Mouse (Mus musculus) heart, postnatal 25 days (tissue): Measurements from ENCODE around the gene Hivep3. TPM values are rescaled to one million over a fixed set of nuclear protein-coding genes. Genes with fewer than 3 reads are reported as not detected.

Experiments
- DNase-seq: peaks from one replicate; pipeline ENCODE4 v3.0.0; 2022; ENCODE audit warnings: low spot score
- intact Hi-C: fragments of 180-260 bp; cut with DNase I; formaldehyde crosslinking; loops from one replicate; pipeline ENCODE4 v1.15.1; 2025
- total RNA-seq, 2 experiments: library from RNA; stranded (reverse); gene quantifications; 2 replicates each; pipeline ENCODE4 v1.2.3; 2021

Gene Hivep3
- total RNA-seq, 2 experiments from 2014 or later, result 5.1 to 5.2 TPM

DNA sequence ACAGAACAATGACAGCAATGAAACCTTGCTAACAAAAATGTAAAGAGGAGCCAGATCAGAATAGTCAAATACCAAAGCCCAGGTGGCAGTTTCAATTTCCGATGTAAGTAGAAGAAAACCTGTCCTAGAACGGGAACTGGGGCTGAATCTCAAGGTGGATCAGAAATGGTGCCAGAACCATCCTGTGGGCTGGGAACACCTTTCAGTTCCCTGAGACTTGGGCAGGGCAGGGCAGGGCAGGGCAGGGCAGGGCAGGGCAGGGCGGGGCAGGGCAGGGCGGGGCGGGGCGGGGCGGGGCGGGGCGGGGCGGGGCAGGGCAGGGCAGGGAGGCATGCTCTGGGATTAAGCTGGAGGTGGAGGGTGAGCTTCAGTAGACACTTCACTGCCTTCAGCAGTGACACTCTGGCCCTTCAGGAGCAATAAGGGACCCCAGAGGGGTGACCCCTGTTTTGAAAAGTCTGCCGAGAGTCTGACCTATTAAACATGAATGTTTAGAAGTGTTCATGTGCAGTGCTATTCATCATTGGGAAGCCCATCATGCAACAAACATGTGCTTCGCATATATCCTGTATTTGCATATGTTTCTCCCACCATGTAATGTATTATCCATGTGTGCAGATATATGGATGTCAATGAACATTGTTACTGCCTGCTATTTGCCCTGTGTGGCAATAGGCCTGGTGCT lies 80.1 kb downstream of the Hivep3 start:
- intact Hi-C loops, result loop anchor here (5.0 kb wide), 1 partner anchor 39 kb away; no protein-coding TSS in a partner anchor
- no peak for DNase-seq

DNA sequence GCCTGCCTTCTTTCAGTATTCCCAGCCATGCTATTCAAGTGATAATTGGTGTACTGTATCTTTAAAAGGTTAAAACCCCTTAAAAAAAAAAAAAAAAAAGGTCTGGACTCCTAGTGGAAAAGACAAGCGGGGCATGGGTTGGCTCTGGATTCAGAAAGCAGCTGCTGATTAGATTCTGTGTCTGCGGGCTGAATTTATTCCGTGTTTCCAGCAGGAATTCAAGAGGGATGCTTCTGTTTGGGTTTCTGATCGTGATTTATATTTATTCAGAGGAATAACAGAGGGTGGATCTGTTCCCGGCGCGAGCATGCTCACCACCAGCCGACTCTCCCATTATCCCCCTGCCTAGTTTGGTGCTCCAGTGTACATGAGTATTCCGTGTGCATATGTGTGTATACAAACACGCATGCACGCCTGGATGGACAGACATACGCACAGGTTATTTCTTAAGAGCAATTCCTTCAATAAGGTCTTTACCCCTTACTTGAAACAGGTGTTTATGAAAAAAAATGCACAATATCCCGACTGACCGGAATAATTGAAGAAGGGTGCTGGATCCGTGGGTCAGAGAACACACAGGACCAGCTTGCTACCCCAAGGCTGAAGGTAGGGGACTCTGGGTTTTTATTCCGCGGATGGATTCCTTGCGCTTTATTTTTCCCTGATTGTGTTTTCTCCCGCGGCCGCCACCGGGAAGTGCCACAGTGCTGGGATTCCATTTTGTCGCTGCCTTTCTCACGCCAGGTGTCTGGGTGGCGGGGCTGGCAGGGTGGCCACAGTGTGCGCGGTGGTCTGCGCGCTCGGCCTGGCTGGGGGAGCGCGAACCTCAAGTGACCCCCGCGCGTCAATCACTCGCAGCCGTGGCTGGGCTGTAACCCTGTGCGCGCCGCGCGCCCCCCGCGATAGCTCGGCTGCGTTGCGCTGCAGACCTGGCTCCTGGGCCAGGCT lies 80.9 kb downstream of the Hivep3 start:
- DNase-seq, result no peak
- intact Hi-C loops, result loop anchor here (5.0 kb wide), 1 partner anchor 38 kb away; no protein-coding TSS in a partner anchor

GRCm38 (mm10) chr4:119815133-119815792 lies 81.7 kb downstream of the Hivep3 start:
- intact Hi-C loops, result no loop called here
- DNase-seq, result no peak

GRCm38 (mm10) chr4:119815793-119816161 lies 82.2 kb downstream of the Hivep3 start:
- no peak for DNase-seq
- intact Hi-C loops, result no loop called here

DNA sequence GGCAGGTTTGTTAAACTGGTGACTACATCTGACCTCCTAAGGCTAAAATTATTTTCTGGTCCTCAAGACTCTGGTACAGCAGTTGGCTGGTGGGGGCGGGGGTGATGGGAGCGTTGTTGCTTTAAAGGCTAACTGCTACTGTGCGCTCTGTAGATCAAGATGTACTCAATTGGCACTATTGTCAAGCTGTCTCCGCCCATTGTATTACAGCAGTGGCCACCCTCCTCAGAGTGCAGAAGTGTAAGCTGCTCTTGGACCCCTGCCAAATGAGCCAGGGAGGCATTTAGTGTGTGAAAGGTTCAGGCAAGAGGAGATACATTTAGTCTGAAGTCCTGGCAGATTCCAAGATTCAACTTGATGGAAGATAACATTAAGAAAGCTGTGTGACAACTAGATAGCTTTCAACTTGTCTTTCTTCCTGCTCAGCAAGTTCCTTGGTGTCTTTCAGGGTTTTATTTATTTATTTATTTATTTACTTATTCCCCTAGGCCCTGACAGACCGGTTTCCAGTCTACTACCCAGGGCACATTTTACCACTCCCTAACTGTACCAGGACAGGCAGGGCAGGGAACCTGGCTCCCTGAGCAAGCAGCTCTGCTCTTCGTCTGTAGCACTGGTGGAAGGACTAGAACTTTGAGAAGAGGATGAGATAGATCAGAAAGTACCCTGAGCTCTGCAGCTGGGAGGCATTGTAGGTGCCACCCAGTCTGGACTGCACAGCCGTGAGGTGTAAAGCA lies 83.2 kb downstream of the Hivep3 start:
- intact Hi-C loops, result no loop called here
- no peak for DNase-seq

- intact Hi-C loops, result no loop called here
- no peak for DNase-seq
Measured at GRCm38 (mm10) chr4:119825956-119826355, 92.4 kb downstream of the Hivep3 start.

GRCm38 (mm10) chr4:119828386-119828785 lies 94.8 kb downstream of the Hivep3 start:
- DNase-seq, result no peak
- intact Hi-C loops, result no loop called here

DNA sequence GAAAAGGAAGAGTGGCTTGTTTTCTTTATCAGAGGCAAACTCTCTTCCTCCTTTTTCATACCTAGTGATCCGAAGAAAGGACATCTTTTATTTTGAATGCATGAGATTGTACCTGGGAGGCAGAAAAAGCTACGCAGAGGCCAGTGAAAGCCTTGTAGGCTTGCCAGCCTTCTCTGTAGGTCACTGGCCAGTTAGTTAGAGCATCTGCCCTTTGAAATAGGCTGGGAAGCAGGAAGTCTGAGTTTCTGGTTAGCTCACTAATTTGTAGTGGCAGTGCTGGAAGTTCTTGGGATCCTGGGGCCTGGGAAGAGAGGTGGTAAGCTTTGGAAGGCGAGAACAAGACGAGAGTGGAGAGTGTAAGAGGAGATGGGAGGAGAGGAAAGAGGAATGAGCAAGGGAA lies 95.4 kb downstream of the Hivep3 start:
- no peak for DNase-seq
- intact Hi-C loops, result no loop called here

DNA sequence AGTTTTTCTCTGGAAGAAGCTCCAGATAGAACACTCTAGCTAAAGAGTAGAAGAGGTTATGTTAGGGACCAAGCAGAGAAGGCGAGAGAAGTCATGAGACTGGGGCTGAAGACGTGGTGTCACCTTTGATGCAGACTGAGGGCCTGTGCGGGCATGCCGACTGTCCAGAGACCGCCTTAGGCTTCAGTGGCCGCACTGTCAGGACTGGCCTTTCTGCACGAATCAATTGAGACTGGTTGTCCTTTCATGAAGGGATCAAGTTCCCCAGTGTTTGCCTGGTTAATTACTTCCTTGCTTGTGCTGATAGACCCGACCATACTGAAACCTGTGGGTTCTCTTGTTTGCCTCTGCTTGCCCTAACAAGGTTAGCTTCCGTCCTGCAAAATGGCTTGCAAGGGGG lies 99.7 kb downstream of the Hivep3 start:
- intact Hi-C loops, result no loop called here
- no peak for DNase-seq

DNA sequence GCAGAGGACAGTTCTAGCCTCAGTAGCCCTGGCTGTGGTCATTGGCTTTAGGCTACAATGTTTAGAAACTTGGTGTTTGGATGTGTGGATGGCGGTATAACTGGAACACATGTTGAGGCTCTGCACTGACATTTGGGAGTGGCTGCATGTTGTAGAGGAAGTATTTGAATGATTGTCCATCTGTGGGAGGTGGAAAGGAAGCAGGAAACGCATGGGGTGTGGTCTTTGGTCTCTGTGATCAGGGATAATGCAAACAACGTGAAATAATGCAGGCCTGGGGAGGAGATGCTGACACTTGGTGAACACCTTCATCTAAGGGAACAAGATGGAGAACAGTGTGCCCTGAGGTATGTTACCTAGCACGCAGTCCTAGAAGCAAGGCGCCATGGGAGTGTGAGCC lies 100.3 kb downstream of the Hivep3 start:
- intact Hi-C loops, result loop anchor here (1.0 kb wide), 1 partner anchor 22 kb away; no protein-coding TSS in a partner anchor
- DNase-seq, result no peak

DNA sequence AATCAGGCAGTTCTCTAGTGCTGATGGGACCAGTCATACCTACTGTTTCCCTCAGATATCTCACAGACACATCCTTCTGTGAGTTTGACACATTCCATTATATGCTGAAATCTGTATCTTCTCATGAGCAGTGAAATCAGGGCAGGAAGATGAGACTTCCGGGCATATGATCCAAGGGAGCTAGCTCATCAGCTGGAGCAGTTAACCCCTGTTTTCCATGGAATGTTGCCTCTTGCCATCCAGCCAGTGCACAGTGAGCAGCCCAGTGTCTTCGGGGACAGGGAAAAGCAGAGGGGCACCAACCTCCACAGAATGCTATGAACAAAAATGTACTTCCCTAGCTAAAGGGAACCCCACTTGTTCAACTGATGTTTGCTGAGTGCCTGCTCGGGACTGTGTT lies 102.6 kb downstream of the Hivep3 start:
- intact Hi-C loops, result no loop called here
- DNase-seq, result no peak

- DNase-seq, result no peak
- intact Hi-C loops, result no loop called here
Measured at GRCm38 (mm10) chr4:119837505-119838065, 104.0 kb downstream of the Hivep3 start.

DNA sequence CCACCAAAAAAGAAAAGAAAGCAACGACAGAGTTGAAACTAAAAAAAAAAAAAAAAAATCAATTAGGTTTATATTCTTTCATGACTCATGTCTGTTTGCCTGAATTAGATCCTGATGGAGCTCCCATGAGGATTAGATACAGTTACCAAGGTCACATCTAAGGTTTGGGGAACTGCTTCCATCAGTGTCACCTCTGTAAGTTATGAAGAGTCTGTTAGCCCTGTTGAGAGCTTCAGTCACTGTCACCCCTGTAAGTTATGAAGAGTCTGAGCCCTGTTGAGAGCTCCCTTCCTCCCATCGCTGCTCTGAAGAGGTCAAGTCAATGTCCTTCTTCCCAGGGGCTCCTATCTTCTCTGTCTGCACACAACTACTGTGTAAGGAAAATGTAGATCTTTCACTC lies 104.7 kb downstream of the Hivep3 start:
- intact Hi-C loops, result no loop called here
- DNase-seq, result no peak

DNA sequence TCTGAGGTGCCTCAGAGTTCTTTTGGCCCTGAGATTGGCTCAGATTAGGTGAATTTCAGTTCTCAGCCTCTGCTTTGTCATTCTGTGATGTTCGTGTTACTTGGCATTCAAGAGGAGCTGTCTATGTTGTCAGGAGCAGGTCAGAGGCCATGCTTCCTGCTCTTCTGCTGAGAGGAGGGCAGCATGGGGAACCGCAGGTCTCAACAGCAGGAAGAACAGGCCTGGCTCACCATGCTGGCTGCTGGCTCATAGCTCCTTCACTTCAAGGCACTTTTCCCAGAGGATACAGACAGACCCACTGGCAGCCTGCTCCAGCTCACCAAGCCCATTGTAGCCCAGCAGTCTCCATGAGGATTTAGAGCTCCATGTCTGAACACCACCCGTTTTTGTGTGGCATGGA lies 109.7 kb downstream of the Hivep3 start:
- intact Hi-C loops, result no loop called here
- no peak for DNase-seq

DNA sequence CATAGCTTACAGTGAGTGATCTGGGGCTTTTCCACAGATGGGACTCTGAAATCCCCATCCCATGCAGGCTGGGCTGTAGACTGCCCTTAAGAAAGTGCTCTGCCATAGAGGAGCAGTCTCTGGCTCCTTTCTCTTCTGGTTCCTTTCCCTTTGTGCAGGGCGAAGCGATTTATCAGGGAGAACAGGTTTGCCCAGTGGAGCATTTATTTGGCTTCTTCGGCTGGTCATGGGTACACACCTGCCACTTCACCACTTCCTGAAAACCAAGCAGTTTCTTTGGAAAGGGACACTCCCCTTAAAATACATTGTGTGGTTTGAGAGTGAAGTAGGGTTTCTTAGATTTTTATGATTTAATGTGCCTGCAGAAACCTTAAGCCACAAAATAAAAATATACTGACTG lies 110.7 kb downstream of the Hivep3 start:
- no peak for DNase-seq
- intact Hi-C loops, result no loop called here

DNA sequence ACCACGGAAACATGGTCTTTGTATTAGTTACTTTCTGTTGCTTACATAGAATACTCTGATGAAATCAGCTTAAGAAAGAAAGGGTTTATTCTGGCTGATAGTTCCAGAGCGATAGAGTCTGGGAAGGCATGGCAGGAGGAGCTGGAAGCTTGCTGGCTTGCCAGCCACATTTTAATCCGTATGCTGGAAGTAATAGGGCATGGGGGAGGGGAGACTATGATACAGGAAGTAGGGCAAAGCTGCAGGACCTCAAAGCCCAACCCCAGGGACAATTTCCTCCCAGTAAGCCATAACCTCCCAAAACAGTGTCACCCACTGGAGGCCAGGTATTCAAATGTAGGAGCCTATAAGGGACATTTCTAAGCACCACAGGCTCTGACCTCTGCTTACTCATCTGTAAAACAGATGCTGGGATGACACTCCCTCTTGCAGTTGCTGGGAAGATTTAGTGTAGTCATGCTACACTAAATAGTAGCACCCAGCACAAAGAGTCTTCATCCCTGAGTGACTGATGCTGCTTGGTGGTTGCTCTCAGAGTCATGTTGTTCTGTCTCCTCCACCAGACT lies 112.1 kb downstream of the Hivep3 start:
- no peak for DNase-seq
- intact Hi-C loops, result no loop called here

DNA sequence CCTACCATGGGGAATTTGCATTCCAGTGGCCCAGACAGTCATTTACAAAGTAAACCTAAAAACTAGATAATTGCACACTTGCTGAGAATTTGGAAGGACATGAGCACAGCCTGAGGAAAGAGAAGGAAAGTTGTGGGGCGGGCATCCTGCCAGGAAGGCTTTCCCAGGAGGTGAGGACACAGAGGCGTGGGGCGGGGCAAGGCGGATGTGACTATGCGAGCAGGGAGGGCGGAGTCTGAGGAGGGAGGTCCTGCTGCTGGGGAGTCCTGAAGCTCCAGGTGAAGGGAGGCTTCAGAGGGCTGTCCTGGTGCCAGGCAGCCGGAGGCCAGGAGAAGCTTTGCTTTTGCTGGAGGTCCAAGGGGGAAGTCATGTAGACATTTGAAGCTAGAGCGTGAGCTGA lies 118.9 kb downstream of the Hivep3 start:
- DNase-seq, result peak; percentile 38
- intact Hi-C loops, result loop anchor here (5.0 kb wide), 1 partner anchor 40 kb away; no protein-coding TSS in a partner anchor

DNA sequence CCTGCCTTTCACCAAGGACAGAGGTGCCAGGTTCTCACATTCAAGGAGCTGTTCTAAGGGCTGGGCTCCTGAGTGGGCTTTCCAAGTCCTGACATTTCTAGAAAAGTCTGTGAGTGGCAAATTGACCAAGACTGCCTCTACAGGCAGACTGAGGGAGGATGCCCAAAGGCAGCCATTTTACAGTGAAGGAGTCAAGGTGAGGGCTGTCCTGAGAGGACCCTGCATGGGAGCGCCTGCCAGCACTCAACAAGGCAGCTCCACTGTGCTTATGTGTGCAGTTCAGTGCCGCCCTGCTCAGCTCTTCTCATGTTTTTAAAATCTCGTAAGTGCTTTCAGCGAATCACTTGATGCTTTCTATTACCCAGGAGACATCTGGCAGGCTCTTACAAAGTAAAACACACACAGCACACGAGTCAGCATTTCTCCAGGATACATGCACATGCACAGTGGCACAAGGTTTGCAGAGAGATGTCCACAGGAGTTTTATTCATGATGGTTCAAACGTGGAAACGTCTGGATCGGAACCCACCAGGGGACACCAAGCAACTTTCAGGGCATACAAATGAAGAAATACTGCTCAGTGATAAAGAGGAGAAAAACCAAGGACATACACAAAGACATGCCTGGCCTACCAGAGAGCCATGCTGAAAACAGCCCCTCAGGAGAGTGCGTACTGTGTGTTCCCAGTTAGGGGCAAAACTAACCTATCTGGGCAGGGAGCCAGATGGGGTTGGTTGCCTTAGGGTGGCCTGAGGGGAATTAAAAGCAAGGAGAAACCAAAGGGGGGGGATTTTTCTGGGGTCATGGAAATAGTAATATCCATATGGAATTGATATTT lies 120.9 kb downstream of the Hivep3 start:
- no peak for DNase-seq
- intact Hi-C loops, result loop anchor here (5.0 kb wide), 1 partner anchor 42 kb away; no protein-coding TSS in a partner anchor
